Mouse (Mus musculus): ENCODE data around the gene Apobec4.

- no peak for TF ChIP-seq CTCF (IDR thresholded peaks at IDR 0.05; ENCODE audit: insufficient read depth, low read depth, low read length)
- no peak for TF ChIP-seq POLR2A (IDR thresholded peaks at IDR 0.05; ENCODE audit: insufficient read depth, low read depth, low read length)
These were observed 43.3 kb downstream of the Apobec4 start for GRCm38 (mm10) chr1:152793495-152794130.
